21 mouse cellular contexts compared by ENCODE assay signal in genomic region chr11:103177216-103177615, GRCm38 (mm10). TPM values are rescaled to one million over a fixed set of nuclear protein-coding genes. Genes with fewer than 3 reads are reported as not detected.
DNase-seq lines count a peak whose midpoint lies in the region; ATAC-seq lines count a peak whose summit lies in the region.
"Had no signal": no experiment of that assay in that cellular context is flagged by ENCODE, and none has a peak within 500 bp of the region (broad histone marks: within the 10 kb centered on the region; RNA-seq: fewer than 3 reads in every experiment).

No protein-coding gene starts in this region.

- peak overlapping the region; percentile 29 for H3K4me2 ChIP-seq in heart, embryonic 14.5 days (ENCODE audit: low read length)
- H3K4me2 ChIP-seq: forebrain, embryonic 12.5 days; hindbrain, embryonic 14.5 days; intestine, embryonic 15.5 days; stomach, embryonic 15.5 days had no signal

- H3K27ac ChIP-seq in heart, embryonic 14.5 days (replicated peaks in 1 of 2; ENCODE audit: control insufficient read depth in 1 of 2, insufficient read depth in 1 of 2, low read depth in 2 of 2, low read length in 2 of 2) = peak overlapping the region; percentile 34 to 64
- H3K27ac ChIP-seq: forebrain, embryonic 12.5 days; hindbrain, embryonic 14.5 days; intestine, embryonic 15.5 days; stomach, embryonic 15.5 days had no signal

- H3K9me3 ChIP-seq in heart, embryonic 14.5 days (ENCODE audit: control insufficient read depth, low read length) = no peaks in the 10 kb centered on the region
- H3K9me3 ChIP-seq: forebrain, embryonic 12.5 days; intestine, embryonic 15.5 days; stomach, embryonic 15.5 days had no signal

- H3K27me3 ChIP-seq in heart, embryonic 14.5 days (ENCODE audit: control insufficient read depth, insufficient read depth, low read length) = no peaks in the 10 kb centered on the region; the same call in 1 of the 2 replicates

- WGBS in heart, embryonic 14.5 days = 24% methylated on average over 5 of the region's 5 CpGs

- H3K9ac ChIP-seq in heart, embryonic 14.5 days (ENCODE audit: low read length) = peak overlapping the region; percentile 36; the same call in 1 of the 2 replicates
- H3K9ac ChIP-seq: forebrain, embryonic 12.5 days; hindbrain, embryonic 14.5 days; intestine, embryonic 15.5 days; stomach, embryonic 15.5 days had no signal

- H3K4me3 ChIP-seq in heart, embryonic 14.5 days (ENCODE audit: control insufficient read depth in 1 of 2, insufficient read depth in 1 of 2, low read depth in 1 of 2, low read length in 2 of 2) = no peak overlapping the region
- H3K4me3 ChIP-seq: forebrain, embryonic 12.5 days; intestine, embryonic 15.5 days; stomach, embryonic 15.5 days had no signal

- H3K36me3 ChIP-seq in heart, embryonic 14.5 days (ENCODE audit: control insufficient read depth, insufficient read depth, low read length) = no peaks in the 10 kb centered on the region
- H3K36me3 ChIP-seq: forebrain, embryonic 12.5 days; intestine, embryonic 15.5 days; stomach, embryonic 15.5 days had no signal

- intact Hi-C loops in left cerebral cortex, postnatal 25 days (cut with DNase I) = no loop called here

- ATAC-seq in heart, embryonic 14.5 days (ENCODE audit: insufficient number of reproducible peaks, insufficient read depth, low FRiP score, low read depth) = peak; percentile 34; the same call in 1 of the 2 replicates
- no peak for ATAC-seq in megakaryocyte progenitor cell, adult 5-6 weeks (replicated peaks; ENCODE audit: poor library complexity)
- ATAC-seq: intestine, embryonic 15.5 days had no signal

- peaks cover 21 to 31% of the 10 kb centered on the region in 2 experiments for H3K4me1 ChIP-seq in heart, embryonic 14.5 days (ENCODE audit: control insufficient read depth in 2 of 2, insufficient read depth in 2 of 2, low read length in 2 of 2)
- H3K4me1 ChIP-seq: stomach, embryonic 15.5 days had no signal

- peak; percentile 15 for DNase-seq in cerebellum, adult 11-12 months
- DNase-seq in cerebellum, postnatal 36 days = no peak
- peak; percentile 6 for DNase-seq in layer of hippocampus, adult 11-12 months (ENCODE audit: low spot score)
- no peak for DNase-seq in layer of hippocampus, postnatal 36 days
- DNase-seq in B cell, adult 2 months = peak; percentile 27 to 28
- no peak for DNase-seq in left cerebral cortex, postnatal 25 days (ENCODE audit: low spot score in 2 of 2)
- DNase-seq: adrenal gland, adult 8-10 months; cerebellum, postnatal 14 days; kidney, postnatal 4 days; lung, adult 2 months; midbrain, embryonic 14.5 days; right cerebral cortex, adult 18-20 months; thymus, adult 2 months had no signal

RNA-seq across cellular contexts. Expression of gene Fmnl1, which starts 6.3 kb away (rescaled TPM):
- total RNA-seq in layer of hippocampus, postnatal 36 days (2021) = 100 to 1,000 TPM; 136 to 154 TPM
- polyA plus RNA-seq in heart, embryonic 14.5 days (2014; fragmentation: Nextera tagmentation; extraction: Ambion mirVana) = 2.3 and 2.9 TPM in 2 replicates
- 74.3 and 76.3 TPM in 2 replicates for total RNA-seq in megakaryocyte progenitor cell, adult 5-6 weeks (2015)
- 17.3 and 36.5 TPM in 2 replicates for total RNA-seq in megakaryocyte progenitor cell, adult 5-6 weeks (2017)
- total RNA-seq in left cerebral cortex, postnatal 25 days (2021) = 100 to 1,000 TPM; 146 to 197 TPM

RNA-seq across cellular contexts. Expression of gene 1700023F06Rik, which starts 31.1 kb away (rescaled TPM):
- 1 to 10 TPM; 1.5 to 2.3 TPM for total RNA-seq in layer of hippocampus, postnatal 36 days (2021)
- polyA plus RNA-seq in heart, embryonic 14.5 days (2014; fragmentation: Nextera tagmentation; extraction: Ambion mirVana) = 0.18 and 0.30 TPM in 2 replicates
- total RNA-seq in megakaryocyte progenitor cell, adult 5-6 weeks (2015) = 0.32 TPM in 1 of 2 replicates, not detected in the other
- total RNA-seq in megakaryocyte progenitor cell, adult 5-6 weeks (2017) = not detected in 2 replicates
- 1 to 10 TPM; 1.5 to 2.4 TPM for total RNA-seq in left cerebral cortex, postnatal 25 days (2021)

RNA-seq across cellular contexts. Expression of gene Spata32, which starts 41.0 kb away (rescaled TPM):
- total RNA-seq in layer of hippocampus, postnatal 36 days (2021) = 1 to 10 TPM in 1 of 2 experiments, under 1 TPM in 1; 0.72 to 1.6 TPM
- not detected in 2 replicates for polyA plus RNA-seq in heart, embryonic 14.5 days (2014; fragmentation: Nextera tagmentation; extraction: Ambion mirVana)
- total RNA-seq in megakaryocyte progenitor cell, adult 5-6 weeks (2015) = not detected in 2 replicates
- total RNA-seq in megakaryocyte progenitor cell, adult 5-6 weeks (2017) = not detected in 2 replicates
- 1 to 10 TPM; 1.3 to 1.4 TPM for total RNA-seq in left cerebral cortex, postnatal 25 days (2021)
- total RNA-seq: adrenal gland, adult 8-10 months had no signal
- polyA plus RNA-seq: forebrain, embryonic 12.5 days; intestine, embryonic 15.5 days; kidney, embryonic 14.5 days; limb, embryonic 11.5 days; lung, adult 2 months; stomach, embryonic 15.5 days; thymus, adult 2 months had no signal

RNA-seq across cellular contexts. Expression of gene Hexim2, which starts 45.0 kb away (rescaled TPM):
- total RNA-seq in layer of hippocampus, postnatal 36 days (2021) = 10 to 100 TPM; 14.8 to 14.9 TPM
- 4.1 and 4.6 TPM in 2 replicates for polyA plus RNA-seq in heart, embryonic 14.5 days (2014; fragmentation: Nextera tagmentation; extraction: Ambion mirVana)
- 1.2 and 1.8 TPM in 2 replicates for total RNA-seq in megakaryocyte progenitor cell, adult 5-6 weeks (2015)
- total RNA-seq in megakaryocyte progenitor cell, adult 5-6 weeks (2017) = 3.5 and 3.9 TPM in 2 replicates
- 10 to 100 TPM; 11.7 to 13.6 TPM for total RNA-seq in left cerebral cortex, postnatal 25 days (2021)

Comparison
In these comparisons a context has a peak if more than half of its experiments do, and no peak if none do; other contexts are left out.
1. DNase-seq: peak in cerebellum, adult 11-12 months (single experiment), layer of hippocampus, adult 11-12 months (single experiment) and B cell, adult 2 months (2 of 2); none in cerebellum, postnatal 36 days (0 of 2), layer of hippocampus, postnatal 36 days (0 of 2) and left cerebral cortex, postnatal 25 days (0 of 2).